Mouse (Mus musculus) frontal cortex, postnatal 25 days (tissue): ENCODE results near the gene Atf6.

ENCODE experiments used
- DNase-seq, 2 experiments: peaks; one replicate each; pipeline ENCODE4 v3.0.0; 2022; ENCODE audit warnings: low spot score in 2 of 2

The Atf6 gene

DNA sequence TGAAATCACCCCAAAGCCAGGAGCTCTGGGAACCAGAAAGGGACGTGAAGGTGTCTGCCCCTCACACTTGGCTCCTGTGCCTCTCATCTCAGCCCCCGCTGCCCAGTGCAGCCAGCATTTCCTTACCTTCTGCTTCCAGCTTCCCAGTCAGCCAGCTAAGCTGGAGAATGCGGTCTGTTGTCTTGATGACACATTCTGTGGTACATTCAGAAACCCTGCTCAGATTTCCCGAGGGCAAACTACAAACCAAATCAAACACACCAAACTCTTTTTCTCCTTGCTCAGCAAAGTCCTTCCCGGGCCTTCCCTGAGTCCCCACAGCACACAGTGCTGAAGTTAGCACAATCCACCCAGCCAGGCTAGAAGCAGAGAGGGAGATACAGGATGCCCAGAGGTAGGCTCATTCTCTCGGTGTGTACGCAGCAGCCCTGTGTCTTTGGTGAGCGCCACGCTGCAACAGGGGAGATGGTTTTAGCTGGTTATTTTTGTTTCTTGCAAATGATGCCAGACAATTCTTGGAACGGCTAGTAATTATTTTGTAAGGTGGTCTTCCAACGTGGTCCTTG lies 202.9 kb downstream of the Atf6 start:
- DNase-seq = no peak

DNA sequence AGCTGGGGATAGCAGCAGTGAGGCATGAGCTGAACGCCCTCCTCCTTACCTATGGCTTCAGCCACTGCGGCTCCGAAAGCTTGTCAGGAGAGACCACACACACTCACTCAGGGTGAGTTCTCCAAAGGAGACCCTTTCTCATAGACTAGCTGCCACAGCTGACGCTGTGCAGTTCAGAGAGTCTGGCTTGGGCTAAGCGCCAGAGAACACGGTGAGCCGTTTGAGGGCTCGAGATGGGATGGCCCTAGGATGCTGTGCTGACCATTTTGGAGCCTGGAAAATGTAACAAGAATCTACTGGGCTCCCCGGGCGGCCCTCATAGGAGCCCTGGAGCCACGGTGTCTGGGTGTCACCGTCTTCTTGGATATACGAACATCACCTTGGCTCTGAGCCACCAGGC lies 208.3 kb downstream of the Atf6 start:
- no peak for DNase-seq

GRCm38 (mm10) chr1:170657643-170658314 lies 209.8 kb downstream of the Atf6 start:
- DNase-seq = no peak

DNA sequence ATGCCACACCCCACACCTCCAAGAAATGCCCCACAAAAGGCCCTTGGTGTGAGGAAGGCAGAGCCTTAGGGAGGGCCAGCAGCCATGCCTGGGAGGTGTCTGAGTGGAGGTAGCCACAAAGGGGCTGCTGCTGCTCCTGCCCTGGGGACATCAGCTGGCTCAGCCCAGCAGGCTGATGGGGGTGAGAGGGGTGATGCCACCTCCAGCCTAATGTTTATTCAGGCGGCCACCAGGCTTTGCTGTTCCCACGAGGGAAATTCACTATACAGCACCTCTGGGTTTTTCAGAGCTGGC lies 210.4 kb downstream of the Atf6 start:
- no peak for DNase-seq

DNA sequence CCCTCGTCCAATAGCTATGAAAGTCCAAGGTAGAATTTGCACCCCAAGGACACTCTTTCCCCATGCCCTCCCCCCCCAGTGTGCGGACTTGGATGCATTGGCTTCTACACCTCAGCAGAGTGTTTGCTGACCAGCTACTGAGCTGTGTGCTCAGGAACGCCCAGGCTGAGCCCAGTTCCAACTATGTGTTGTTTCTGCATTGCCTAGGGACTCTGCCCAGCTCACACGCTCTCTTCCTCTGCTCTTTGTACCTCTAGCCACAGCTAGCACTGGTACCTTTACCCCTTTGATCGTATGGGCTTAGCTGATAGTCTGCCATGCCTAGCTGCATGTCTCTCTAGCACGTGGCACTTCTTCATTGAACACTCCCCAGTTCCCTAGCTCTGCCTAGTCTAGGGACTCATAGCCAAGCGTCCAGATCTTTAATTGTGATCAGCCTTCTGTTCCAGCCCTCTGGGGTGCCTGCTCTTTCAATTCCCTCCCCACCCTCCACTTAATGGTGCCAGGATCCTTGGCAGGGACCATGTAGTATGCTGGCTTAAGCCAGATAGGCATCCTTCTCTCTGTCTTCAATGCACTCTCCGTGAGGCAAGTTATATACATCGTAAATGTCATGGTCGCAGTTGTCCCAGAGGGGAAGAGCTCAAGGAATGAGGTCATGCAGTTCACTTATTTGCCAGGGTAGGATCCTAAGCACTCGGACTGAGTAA lies 210.9 kb downstream of the Atf6 start:
- no peak for DNase-seq

DNA sequence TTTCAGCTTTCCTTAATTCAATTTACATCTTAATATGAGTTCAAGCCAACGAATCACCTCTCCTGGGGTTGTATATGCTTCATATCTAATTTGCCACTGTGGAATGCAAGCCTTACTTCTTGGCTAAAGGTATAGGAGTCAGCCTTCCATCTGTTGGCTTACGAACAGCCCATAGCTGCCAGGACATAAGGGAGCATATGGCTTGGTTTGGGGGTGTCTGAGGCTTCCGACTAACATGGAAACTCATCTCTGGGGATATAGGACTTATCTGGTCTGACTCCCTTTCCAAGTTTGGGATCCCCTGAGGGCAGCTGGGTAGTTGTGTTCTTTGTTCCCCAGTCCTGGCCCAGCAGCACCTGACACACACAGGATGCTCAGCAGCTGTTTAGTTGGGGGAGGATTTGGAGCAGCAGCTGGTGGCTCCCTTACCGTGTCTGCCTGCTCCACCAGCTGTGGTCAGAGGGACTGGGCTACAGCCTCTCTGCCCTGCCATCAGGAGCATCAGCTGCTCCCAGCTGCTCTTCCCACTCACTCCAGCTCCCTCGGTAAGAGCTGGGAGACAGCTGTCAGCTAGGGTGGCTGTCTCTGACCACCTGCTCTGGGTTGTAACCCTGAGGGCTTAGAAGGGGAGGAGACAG lies 212.2 kb downstream of the Atf6 start:
- no peak for DNase-seq
